Mouse (Mus musculus) midbrain, embryonic 14.5 days (tissue): ENCODE data around the gene Prss23. TPM values are rescaled to one million over a fixed set of nuclear protein-coding genes. Genes with fewer than 3 reads are reported as not detected.

Source experiments
- ATAC-seq: fragments of 200-750 bp; cut with Nextera tagmentation; 2 replicates; pipeline ENCODE4 v1.8.0; 2017; ENCODE audit warnings: moderate number of reproducible peaks, moderate library complexity; ENCODE audit not compliant: low FRiP score, low TSS enrichment
- DNase-seq: peaks from one replicate; pipeline ENCODE4 v3.0.0-alpha.2; 2015
- H3K27ac ChIP-seq: fragments of 300-500 bp; sonication (generic); replicated peaks from 2 replicates; pipeline ENCODE4 v1.5.1; 2014; ENCODE audit warnings: mild to moderate bottlenecking, low read depth, low read length, moderate library complexity
- H3K27me3 ChIP-seq: fragments of 300-500 bp; sonication (generic); 2 replicates; pipeline ENCODE4 v1.6.1; 2014; ENCODE audit warnings: low read length, control low read depth, mixed read lengths; ENCODE audit not compliant: control insufficient read depth, insufficient read depth
- H3K36me3 ChIP-seq: fragments of 300-500 bp; sonication (generic); 2 replicates; pipeline ENCODE4 v1.6.1; 2014; ENCODE audit warnings: low read length, control low read depth; ENCODE audit not compliant: control insufficient read depth, insufficient read depth
- H3K4me1 ChIP-seq: fragments of 300-500 bp; sonication (generic); 2 replicates; pipeline ENCODE4 v1.6.1; 2014; ENCODE audit warnings: mild to moderate bottlenecking, antibody characterized with exemption, low read length, control low read depth; ENCODE audit not compliant: control insufficient read depth, insufficient read depth
- H3K4me2 ChIP-seq: fragments of 300-500 bp; sonication (generic); 2 replicates; pipeline ENCODE4 v1.6.1; 2014; ENCODE audit warnings: mild to moderate bottlenecking, low read length, moderate library complexity
- H3K4me3 ChIP-seq: fragments of 300-500 bp; sonication (generic); replicated peaks from 2 replicates; pipeline ENCODE4 v1.5.1; 2014; ENCODE audit warnings: low read depth, low read length
- H3K9ac ChIP-seq: fragments of 300-500 bp; sonication (generic); replicated peaks from 2 replicates; pipeline ENCODE4 v1.6.1; 2014; ENCODE audit warnings: mild to moderate bottlenecking, low read length, moderate library complexity
- H3K9me3 ChIP-seq: fragments of 300-500 bp; sonication (generic); 2 replicates; pipeline ENCODE4 v1.6.1; 2016; ENCODE audit warnings: low read length, control low read depth, mixed read lengths; ENCODE audit not compliant: control insufficient read depth
- WGBS: fragments of 180-500 bp; shearing (Covaris S2); extraction: QIAGEN DNeasy Blood & Tissue Kit; methylation state at CpG from one replicate; pipeline ENCODE4 v1.1.7; 2014; 5-methylcytosine and 5-hydroxymethylcytosine counted together
- polyA plus RNA-seq: library from polyadenylated mRNA; unstranded; fragments of >200 nt; fragmentation: Nextera tagmentation; extraction: Ambion mirVana; gene quantifications from 2 replicates; pipeline ENCODE4 v1.2.1, GENCODE M21; 2014

The Prss23 gene
- polyA plus RNA-seq, 1 experiment from 2014 or later = 12.3 TPM

- ATAC-seq (no peak), DNase-seq (no peak)
- Histone ChIP-seq H3K36me3 (no peaks in the 10 kb centered on the region), H3K9ac (no peak overlapping the region), H3K9me3 (no peaks in the 10 kb centered on the region), H3K4me1 (no peaks in the 10 kb centered on the region), H3K4me3 (no peak overlapping the region), H3K4me2 (no peak overlapping the region), H3K27me3 (no peaks in the 10 kb centered on the region), H3K27ac (no peak overlapping the region)
- WGBS = 81% methylated on average over 2 of the region's 2 CpGs
Measured at GRCm38 (mm10) chr7:89459691-89460090, 67.3 kb downstream of the Prss23 start.

Other genes starting within 250 kb of the Prss23 start
- 24.0 and 26.4 TPM in 2 replicates for gene Tmem135, start 123.0 kb downstream of the Prss23 start, polyA plus RNA-seq
- 1.4 and 2.6 TPM in 2 replicates for gene Fzd4, start 122.8 kb downstream of the Prss23 start, polyA plus RNA-seq
- gene Me3, start 105.2 kb upstream of the Prss23 start, polyA plus RNA-seq = 5.9 and 6.9 TPM in 2 replicates